Mouse (Mus musculus) G1E-ER4 (cell line): Measurements from ENCODE around the gene Arntl. TPM values are rescaled to one million over a fixed set of nuclear protein-coding genes. Genes with fewer than 3 reads are reported as not detected.

Experiments
- GATA1 ChIP-seq: IDR thresholded peaks from one replicate; pipeline ENCODE4 v1.8.0; 2012; ENCODE audit warnings: low read length, inconsistent platforms
- polyA plus RNA-seq: library from polyadenylated mRNA; stranded (reverse); fragments of >175 nt; gene quantifications from 2 replicates; pipeline ENCODE4 v1.2.3, GENCODE M21; 2012

The Arntl gene
- polyA plus RNA-seq, 1 experiment, result 3.4 TPM

DNA sequence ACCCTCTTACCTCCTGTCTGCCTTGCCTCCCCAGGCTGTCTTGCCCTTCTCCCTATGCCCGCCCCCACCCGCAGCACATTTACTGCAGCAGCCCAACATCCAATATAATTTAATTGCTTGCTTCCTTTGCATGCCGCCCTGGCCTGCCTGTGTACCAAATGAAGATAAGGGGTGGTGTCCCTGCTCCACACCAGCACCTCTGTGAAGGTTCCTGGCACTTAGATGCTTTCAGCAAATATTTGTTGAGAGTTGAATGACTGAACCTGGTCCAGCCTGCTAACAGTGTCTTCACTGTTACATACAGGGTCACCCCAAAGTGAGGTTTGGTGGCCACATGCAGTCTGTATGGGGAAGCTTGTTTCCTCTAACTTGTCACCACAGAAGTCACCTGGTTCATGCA is 54.4 kb downstream of the Arntl start:
- TF ChIP-seq GATA1, result no peak

DNA sequence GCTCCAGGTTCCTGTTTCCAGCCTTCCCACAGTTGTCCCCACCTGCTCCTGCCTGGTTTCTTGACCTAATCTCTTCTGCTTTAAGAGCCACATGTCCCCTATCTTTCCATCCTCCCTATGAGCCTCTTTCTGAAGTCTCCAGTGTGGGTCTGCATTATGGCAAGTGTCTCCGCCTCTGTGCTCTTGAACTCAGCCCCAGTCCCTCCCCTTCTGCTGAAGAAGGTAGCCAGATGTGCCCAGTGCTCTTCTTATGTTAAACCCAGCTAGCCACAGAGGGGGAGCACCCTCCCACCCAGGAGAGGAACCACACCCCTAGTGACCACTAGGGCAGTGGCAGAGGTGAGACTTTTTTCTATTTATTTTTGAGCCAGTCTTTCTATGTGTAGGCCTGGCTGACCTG is 56.7 kb downstream of the Arntl start:
- TF ChIP-seq GATA1, result no peak

DNA sequence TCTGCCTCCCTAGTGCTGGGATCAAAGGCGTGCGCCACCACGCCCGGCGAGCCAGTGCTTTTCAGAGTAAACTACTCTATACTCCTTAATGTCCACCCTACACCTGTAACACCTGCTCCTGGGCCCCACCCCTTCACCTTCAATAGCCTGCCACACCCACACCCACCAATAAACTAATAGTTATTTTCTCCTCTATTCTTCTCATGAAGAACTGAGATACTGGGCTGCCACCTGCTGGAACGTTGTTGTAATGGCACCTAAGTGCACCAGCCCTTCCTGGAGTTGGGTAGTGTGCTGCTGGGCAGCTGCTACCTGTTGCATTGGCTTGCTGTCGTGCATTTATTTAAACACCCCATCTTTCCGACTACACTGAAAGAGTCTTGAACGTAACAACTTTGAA is 61.0 kb downstream of the Arntl start:
- no peak for TF ChIP-seq GATA1

DNA sequence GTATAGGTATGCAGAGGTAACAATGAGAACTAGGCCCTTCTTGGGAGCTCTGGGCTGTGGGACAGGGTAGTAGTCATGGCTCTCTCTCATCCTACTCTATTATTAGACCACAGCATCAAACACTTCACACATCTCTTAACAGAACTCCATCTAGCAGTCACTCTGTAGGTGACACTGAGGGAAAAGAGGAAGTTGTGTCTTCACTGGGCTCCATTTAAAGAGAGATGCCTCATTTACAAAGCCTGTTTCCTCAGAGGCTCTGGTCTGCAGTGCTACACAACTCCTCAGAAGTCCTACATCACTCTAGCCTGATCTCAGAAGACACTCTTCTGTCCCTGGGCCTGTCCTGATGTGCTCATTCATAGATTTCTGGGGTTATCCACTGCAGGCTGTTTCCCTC is 61.8 kb downstream of the Arntl start:
- TF ChIP-seq GATA1, result no peak

DNA sequence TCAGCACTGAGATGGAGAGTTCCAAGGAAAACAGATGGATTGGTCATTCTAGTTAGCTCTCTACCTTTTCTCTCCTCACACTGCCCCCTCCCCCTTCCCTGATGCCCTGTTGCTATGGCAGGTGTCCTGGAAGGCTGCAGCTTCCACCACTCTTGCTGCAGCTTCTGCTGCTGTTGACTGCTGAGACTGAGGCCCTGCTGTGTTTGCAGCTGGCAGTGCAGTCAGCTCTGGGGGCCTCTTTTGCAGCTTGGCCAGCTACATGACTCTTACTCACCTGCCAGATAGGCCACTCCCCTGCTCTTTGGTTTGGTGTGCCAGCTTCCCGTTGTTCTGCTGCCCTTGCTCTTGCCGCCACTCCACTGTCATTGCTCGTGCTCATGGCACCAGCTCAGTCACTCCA is 62.7 kb downstream of the Arntl start:
- TF ChIP-seq GATA1, result no peak

DNA sequence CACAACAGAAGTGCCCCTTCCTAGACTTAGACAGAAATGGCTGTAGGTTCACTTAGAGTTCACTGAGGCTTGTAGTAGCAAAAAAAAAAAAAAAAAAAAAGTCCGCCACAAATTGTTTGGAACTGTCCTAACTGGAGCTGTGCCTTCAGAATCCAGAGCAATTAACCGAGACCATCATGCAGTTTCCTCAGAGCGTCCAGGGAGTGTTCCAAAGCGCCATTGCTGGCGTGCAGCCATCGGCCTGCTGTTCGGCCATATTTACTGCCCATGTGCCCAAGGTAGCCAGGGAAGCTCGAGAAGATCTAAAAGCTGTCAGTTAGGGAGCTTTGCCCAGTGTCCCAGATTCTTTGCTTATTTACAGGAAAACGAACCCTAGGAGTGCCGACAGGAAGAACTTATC is 63.3 kb downstream of the Arntl start:
- no peak for TF ChIP-seq GATA1

DNA sequence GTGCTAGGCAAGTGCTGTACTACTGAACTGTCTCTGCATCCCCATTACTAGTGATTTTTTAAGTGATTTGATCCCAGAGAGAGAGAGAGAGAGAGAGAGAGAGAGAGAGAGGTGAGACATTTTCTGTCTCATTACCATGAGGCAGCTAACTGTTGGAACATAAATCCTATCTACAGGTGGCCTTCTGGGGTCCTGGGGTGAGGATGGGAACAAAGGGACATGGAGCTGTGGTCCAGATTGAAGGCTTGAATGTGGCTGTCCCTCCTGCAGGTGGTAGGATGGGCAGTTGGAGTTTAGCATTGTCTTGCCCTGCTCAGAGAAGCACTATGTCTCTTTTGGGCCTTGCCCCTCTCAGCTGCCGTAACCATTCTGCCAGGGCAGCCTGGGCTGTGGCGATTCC is 63.7 kb downstream of the Arntl start:
- TF ChIP-seq GATA1, result no peak

DNA sequence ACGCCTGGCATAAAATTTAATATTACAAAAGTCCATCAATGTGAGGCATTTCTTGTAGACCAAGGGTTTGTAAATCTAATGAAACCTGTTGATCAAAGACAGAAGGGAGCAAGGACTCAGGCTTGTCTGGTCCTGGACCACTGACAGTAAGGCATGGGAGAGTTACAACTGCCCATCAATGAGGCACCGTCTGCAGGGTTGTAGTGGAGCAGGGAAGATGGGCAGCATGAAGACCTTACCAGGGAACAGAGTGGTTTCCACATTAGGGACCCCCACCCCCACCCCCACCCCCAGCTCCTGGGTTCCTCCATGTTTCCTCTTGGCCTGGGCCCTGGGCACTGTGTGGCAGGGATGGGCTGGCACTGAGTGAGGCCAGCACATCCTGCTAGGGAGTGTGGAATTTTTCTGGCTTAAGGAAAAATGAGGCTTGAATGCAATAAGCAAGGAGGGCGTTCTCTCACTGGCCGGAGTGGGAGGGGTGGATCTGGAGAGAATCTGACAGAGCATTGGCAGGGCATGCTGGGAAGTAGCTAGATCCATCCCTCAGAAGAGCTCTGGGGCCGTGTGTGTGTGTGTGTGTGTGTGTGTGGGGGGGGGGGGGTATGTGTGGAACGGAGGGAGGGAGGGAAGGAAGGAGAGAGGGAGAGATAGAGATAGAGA is 65.2 kb downstream of the Arntl start:
- TF ChIP-seq GATA1, result no peak

DNA sequence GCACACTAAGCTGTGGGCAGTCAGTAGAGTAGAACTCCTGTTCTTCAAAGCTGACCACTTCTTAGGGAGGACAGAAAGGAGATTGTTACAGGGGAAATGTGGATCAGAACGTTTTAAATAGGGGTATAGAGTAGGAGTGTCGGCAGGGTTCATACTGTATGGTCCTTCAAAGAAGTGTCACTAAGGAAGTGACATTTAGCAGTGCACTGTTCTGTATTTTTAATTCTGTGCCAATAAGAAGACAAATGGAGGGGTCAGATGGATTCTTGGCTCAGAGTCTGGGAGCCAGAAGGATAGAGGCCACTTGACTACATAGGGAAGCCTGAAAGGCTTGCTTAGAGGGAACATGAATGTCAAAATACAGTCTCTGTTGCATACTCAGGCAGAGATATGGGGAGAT is 70.0 kb downstream of the Arntl start:
- TF ChIP-seq GATA1, result no peak

DNA sequence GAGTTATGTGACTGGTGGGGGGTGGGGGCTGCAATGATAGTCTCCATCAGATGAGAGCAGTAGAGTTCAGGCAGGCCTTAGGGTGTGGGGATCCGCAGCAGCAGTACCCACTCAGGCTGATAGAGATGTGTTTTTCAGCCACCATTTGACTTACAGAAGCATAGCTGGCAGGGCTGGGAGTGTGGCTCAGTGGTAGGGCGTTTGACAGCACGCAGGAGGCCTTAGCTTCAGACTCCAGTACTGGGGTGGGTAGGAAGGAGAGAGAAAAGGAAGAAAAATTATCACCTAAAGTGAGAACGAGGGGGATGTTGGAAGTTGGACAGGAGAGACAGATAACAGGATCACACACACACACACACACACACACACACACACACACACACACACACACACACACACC is 71.2 kb downstream of the Arntl start:
- TF ChIP-seq GATA1, result no peak

DNA sequence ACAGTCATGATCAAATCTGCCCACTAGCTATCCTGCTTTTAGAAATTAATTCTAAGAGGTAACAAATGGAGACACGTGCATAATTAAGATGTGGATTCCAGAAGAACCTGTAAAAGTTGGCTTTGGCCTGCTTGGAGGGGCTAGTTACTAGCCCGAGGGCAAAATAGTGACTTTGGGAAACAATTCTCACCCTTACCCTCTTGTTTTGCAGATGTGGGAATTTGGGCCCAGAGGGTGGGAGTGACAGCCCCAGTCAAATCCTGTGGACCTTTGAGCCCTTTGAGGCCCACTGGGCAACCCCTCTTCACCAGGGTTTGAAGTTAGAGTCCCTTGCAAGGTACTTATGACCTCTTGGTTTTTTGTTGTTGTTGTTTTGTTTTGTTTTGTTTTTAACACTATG is 72.0 kb downstream of the Arntl start:
- no peak for TF ChIP-seq GATA1

DNA sequence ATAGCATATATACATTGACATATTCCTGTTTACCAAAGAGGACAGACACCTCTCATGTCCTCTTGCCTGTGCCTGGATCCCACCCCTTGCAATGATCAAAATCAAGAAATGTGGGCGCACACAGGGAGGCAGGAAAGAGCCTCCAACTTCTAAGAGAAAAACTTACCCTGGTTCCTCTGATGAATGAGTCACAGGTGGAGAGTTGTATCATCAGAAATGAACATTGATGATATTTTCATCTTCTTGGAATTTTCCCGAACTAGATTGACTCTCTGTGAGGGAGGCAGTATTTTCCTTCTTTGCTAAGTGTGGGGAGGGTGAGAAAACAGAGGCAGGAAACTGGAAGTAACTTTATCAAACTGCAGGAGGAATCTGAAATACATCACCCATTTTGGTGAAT is 78.1 kb downstream of the Arntl start:
- TF ChIP-seq GATA1, result no peak

DNA sequence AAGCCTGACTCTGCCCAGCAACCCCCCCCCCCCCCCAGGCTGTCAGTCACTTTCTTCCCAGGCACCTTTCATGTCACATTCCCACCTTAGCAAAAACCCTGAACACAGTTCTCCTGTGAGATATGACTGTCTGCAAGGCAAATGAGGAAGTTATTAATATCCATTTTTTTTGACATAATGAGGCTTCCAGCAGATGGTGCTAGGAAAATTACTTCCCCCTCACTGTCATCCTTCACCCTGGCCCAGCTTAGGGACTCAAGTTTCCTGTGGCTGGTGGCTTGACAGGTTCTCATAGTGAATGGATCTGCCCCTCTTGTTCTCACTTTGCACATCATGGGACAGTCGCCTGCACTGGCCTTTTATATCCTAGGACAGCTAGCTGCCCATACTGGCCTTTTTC is 81.9 kb downstream of the Arntl start:
- no peak for TF ChIP-seq GATA1

DNA sequence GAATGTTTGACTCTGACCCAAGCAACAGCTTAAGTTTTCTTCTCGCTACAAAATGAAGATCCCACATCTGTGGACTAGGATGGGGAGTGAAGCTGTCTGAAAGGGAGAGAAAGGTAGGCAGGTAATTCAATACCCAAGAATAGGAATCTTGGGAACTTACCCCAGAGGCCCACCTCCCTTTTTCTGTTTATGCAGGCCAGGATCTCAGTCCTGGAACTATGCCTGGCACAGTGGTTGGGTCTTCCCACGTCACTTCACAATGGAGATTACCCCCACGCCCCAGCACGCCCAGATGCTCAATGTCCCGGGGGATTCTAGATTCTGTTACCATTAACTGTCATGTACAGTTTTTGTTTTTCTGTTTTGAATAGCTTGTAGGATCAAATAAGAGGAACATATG is 84.5 kb downstream of the Arntl start:
- TF ChIP-seq GATA1, result no peak

DNA sequence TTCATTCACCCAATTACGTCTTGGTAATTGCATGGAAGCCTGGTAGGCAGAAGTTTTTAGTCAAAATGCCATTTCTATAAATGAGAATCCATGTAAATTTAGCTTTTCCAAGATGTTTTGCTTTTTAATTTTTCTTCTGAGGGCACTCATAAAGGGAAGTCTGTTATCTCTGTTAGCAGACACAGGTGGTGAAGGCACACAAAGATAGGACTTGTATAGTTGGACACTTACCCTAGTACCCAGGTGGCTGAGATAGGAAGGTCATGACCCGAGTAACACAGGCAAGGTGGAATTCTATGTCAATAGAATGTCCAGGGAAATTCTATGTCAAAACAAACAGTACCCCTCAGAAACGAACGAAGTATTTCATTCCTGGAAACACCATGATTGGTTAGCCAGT is 84.9 kb downstream of the Arntl start:
- TF ChIP-seq GATA1, result peak; percentile 46

DNA sequence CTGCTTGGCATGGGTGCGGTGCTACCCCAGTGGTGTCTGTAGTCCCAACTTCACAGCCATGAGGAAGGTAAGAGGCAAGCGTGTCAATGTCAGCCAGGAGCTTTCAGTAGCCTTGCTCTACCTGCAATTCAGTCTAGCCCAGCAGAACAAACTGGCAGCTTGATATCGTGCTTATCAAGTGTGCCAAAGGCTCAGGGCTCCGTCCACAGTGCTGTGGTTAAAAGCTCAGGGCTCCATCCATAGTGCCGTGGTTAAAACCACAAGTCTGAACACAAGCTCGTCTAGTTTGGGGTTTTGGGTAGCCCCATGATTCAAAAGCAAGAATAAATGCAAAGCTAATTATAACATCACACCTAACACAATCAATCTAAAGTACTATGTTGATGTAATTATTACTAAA is 87.3 kb downstream of the Arntl start:
- TF ChIP-seq GATA1, result peak; percentile 61

DNA sequence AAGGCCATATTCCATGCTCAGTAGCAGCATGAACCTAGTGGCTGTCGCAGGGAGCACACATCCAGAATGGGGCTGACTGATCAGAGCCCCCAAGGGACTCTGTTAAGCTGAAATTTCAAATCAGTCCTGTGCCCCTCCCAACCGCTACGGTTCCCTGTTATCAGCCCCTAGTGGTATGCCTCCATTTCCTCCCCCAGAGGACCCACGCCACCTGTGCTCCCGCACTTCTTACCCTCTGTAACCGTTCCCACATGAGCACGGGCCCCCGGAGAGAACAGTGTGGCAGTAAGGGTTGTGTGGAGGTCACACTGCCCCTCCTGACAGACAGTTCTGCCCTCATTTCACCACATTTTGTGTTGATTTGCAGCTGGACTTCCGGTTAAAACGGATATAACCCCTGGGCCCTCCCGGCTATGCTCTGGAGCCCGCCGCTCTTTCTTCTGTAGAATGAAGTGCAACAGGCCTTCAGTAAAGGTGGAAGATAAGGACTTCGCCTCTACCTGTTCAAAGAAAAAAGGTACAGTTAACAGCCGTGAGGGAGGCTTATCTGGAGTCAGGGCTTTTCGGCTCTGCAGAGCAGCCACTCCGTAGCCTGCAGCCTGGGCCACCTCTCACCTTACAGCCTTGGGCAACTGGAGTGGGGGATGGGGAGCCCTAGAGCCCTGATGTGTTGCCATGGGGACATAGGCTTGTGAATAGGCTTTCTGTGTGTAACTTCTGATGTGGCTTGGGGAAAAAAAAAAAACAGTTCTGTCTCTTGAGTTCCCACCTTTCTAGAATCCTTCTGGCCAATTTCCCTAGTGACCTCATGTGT is 88.0 kb downstream of the Arntl start:
- TF ChIP-seq GATA1, result no peak

DNA sequence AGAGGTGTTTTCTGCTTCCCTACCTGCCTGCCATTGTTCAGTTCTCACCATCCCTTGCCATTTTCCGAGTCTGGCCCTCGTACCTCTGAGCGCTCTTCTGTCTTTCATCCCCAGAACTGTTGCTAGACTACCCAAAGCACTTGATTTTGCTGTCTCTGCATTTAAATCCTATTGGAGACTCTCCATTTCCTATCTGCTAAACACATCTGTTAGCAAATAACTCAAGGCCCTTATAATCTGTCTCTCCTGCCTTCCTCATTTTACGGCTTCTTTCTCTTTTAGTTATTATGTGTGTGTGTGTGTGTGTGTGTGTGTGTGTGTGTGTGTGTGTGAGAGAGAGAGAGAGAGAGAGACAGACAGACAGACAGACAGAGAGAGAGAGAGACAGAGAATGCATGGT is 90.5 kb downstream of the Arntl start:
- TF ChIP-seq GATA1, result no peak
